Mouse (Mus musculus) left cerebral cortex, postnatal 25 days (tissue): ENCODE measurements around the gene Ablim1. TPM values are rescaled to one million over a fixed set of nuclear protein-coding genes. Genes with fewer than 3 reads are reported as not detected.

Source experiments
- DNase-seq, 2 experiments: peaks; one replicate each; pipeline ENCODE4 v3.0.0; 2022; ENCODE audit warnings: low spot score in 2 of 2, mixed read lengths in 1 of 2
- intact Hi-C: fragments of 180-260 bp; cut with DNase I; formaldehyde crosslinking; loops from one replicate; pipeline ENCODE4 v1.15.1; 2025
- total RNA-seq, 2 experiments: library from RNA; stranded (reverse); gene quantifications; 2 replicates each; pipeline ENCODE4 v1.2.3; 2021

Gene Ablim1
- total RNA-seq, 2 experiments from 2014 or later = 106 to 113 TPM

DNA sequence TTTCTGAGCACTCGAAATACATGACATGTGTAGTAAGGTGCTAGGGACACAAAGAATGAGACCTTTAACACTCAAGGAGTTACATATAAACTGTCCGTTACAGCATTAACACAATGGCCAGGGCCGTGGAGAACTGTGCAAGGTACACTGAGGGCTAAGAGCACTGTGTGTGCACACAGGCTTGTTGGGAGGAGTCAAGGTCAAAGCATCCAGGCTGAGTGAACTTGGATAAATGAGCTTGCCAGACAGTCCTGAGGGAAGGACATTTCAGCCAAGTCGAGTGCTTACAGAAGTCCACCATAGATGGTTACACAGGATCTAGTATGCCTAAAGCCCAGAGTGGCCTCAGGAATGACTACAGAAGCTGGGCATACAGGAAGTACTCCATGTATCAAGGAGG is 319.3 kb downstream of the Ablim1 start:
- intact Hi-C loops = no loop called here

DNA sequence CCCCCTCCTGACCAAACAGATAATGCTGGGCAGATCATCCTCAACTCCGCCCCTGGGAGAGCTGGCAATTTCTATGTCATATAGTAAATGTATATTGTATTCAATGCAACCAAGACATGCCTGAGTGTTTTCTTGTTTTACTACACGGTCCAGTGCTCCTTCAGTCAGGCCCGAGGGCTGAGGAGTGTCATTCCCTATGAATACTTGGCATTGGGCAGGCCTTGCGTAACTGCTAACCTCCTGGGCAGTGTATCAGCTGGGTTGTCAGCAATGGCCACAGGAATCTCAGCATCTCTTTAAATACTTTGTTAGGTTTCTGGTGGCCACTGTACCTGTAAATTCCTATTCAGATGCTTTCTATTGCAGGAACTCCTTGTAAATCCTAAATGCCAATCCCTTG is 320.1 kb downstream of the Ablim1 start:
- intact Hi-C loops = no loop called here

More for the DNA sequence above, 319.3 kb downstream of the Ablim1 start:
- DNase-seq = no peak

DNA sequence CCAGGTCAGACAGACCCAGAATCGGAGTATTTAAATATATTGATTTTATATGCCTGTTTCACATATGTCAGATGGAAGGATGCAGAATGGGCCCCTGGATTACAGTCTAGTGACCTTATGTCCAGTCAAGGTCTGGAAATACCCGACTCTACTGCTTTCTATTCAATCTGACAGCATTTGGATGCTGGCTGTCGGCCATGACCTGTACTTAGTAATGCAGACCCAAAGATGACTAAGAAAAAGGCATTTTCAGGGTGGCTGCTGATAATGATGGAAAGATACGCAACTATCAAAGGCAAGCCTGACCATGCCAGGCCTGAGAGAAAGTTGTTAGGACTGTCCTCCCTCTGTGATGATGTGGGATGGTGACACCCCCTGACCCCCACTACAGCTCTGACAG is 321.0 kb downstream of the Ablim1 start:
- intact Hi-C loops = no loop called here

More for the DNA sequence above, 320.1 kb downstream of the Ablim1 start:
- DNase-seq = no peak

DNA sequence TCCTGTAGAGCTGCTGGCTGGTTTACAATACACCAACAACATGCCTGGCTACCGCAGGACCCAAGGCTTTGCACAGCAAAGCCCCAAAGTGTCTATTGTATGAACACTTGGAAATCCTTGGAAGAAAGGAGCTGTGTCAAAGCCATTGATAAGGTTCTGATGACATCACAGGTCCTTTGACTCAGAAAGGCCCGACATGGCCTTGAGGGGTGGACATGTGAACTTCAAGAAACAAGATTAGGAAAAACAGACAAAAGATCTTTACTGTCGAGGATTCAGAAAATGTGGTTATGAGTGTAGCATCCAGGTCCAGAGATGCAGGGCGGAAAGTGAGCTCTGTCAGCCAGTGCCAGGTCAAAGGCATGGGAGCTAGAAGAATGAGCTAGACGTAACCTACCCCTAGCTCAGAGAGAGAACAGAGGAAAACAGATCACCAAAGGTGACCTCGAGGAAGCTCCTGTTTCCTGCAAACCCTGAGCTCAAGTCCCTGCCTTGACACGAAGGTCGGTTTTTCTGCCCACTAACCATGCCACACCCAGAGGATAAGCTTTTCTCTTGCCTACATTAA is 321.7 kb downstream of the Ablim1 start:
- DNase-seq = no peak
- intact Hi-C loops = no loop called here

More for the DNA sequence above, 321.0 kb downstream of the Ablim1 start:
- DNase-seq = no peak

DNA sequence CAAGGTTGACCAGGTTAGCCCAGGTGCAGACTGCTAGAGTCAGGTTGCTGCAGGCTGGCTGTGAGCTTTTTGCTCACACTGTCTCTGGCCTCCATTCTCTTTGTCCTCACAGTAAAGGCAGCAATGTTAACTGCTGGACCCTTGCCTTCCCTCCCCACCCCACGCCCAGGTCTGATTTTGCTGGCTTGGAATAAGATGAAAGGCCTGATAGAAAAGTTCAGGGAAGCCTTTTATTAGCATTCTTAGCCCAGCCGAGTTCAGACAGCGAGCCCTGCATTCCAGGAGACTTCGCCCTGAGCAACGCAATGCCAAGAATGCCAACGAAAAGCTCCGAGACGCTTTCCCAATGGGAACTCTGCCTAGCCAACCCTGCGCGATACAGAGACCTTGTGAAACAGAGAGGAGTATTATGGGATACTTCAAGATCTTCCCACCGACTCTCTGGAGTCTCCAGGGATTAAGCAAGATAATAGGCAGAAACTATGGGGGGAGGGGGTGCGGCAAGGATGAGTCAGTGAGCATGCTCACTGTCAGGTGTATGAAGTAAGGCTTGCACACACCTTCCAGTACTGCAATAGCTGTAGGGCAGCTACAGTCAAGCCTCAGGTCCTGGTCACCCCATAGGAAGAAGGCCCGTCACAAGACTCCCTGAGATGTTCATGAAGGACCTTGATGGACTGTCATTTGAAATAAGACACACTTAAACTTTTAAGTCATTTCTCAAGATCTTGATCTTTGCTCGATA is 324.2 kb downstream of the Ablim1 start:
- intact Hi-C loops = no loop called here
- DNase-seq = peak in 1 of 2 experiments; percentile 29

DNA sequence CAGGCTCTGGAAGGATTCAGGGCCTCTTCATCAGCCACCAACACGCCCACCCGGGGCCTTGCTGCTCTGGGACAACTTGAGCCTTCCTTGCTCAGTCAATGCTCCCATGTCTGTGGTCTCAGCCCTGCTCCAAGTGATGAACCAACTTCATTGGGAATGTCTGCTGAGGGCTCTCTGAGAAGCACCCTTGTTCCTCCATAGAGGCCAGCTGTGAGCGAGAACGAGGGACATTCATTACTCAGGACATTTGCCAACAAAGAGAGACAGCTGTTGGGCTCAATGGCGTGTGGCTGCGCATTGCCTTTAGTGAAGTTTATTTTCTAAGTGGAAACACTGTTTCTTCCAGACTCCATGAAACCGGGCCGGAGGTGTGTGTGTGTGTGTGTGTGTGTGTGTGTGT is 325.5 kb downstream of the Ablim1 start:
- intact Hi-C loops = no loop called here
- DNase-seq = peak in 1 of 2 experiments; percentile 27

DNA sequence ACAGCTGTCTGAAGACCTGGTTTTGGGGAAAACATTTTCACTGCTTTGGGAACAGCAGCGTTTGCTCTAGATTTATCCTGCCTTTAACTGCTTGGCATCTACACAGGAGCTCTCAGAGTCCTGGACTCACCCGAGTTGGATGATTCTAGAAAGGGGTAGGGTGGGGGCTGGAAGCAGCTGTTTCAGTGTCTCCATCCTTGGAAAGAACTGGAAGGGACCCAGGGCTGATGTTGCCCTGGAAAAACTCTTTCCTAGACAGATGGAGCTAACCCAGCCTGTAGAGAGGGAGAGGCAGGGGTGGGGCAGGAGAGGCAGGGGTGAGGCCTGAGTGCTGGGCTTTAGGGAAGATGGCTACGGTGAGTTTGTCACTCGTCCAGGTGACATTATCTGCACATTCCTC is 330.5 kb downstream of the Ablim1 start:
- DNase-seq = peak in 1 of 2 experiments; percentile 35
- intact Hi-C loops = no loop called here

DNA sequence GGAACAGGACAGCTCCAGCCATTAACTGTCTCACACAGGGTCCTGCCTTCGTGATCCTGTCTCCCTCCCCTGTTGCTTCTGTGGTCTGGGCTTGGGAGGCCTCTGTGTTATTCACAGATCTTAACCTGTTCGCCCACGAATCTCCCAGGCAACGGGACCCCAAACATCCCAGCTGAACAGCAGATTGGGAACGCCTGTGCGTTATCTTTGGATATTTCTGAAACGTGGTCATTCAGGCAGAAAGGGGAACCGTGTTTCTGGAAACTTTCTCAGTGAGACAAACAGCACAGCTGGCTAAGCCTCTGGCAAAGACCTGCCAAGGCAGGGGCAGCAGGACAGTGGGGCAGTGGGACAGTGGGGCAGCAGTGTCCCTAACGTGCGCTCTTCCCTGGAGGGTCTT is 331.0 kb downstream of the Ablim1 start:
- intact Hi-C loops = no loop called here
- DNase-seq = no peak

Other genes with a start within 250 kb of the Ablim1 start
- 10 to 100 TPM; 23.3 to 24.0 TPM for gene Fam160b1, start 45.8 kb upstream of the Ablim1 start, total RNA-seq
- 10 to 100 TPM; 15.0 to 15.4 TPM for gene Trub1, start 138.0 kb upstream of the Ablim1 start, total RNA-seq